Mouse (Mus musculus) forebrain, embryonic 15.5 days (tissue): ENCODE data around the gene Cpb2. TPM values are rescaled to one million over a fixed set of nuclear protein-coding genes. Genes with fewer than 3 reads are reported as not detected.
A peak's percentile ranks its signal among the peaks of the same experiment; 100 is the strongest.

ENCODE experiments used
- ATAC-seq: fragments of 200-750 bp; cut with Nextera tagmentation; replicated peaks from 2 replicates; pipeline ENCODE4 v1.8.0; 2017; ENCODE audit warnings: mild to moderate bottlenecking, moderate TSS enrichment, moderate library complexity
- H3K27ac ChIP-seq: fragments of 300-500 bp; sonication (generic); replicated peaks from 2 replicates; pipeline ENCODE4 v1.5.1; 2015; ENCODE audit warnings: mild to moderate bottlenecking, inconsistent platforms
- H3K27me3 ChIP-seq: fragments of 300-500 bp; sonication (generic); 2 replicates; pipeline ENCODE4 v1.6.1; 2015; ENCODE audit warnings: inconsistent platforms
- H3K36me3 ChIP-seq: fragments of 300-500 bp; sonication (generic); 2 replicates; pipeline ENCODE4 v1.6.1; 2015; ENCODE audit warnings: mild to moderate bottlenecking, inconsistent platforms
- H3K4me1 ChIP-seq: fragments of 300-500 bp; sonication (generic); 2 replicates; pipeline ENCODE4 v1.6.1; 2015; ENCODE audit warnings: inconsistent platforms
- H3K4me2 ChIP-seq: fragments of 300-500 bp; sonication (generic); replicated peaks from 2 replicates; pipeline ENCODE4 v1.6.1; 2015; ENCODE audit warnings: mild to moderate bottlenecking, inconsistent platforms
- H3K4me3 ChIP-seq: fragments of 300-500 bp; sonication (generic); 2 replicates; pipeline ENCODE4 v1.5.1; 2015; ENCODE audit warnings: mild to moderate bottlenecking, inconsistent platforms
- H3K9ac ChIP-seq: fragments of 300-500 bp; sonication (generic); replicated peaks from 2 replicates; pipeline ENCODE4 v1.6.1; 2015; ENCODE audit warnings: mild to moderate bottlenecking, inconsistent platforms
- H3K9me3 ChIP-seq: fragments of 300-500 bp; sonication (generic); 2 replicates; pipeline ENCODE4 v1.6.1; 2016; ENCODE audit warnings: inconsistent platforms
- WGBS: fragments of 180-500 bp; shearing (Covaris S2); methylation state at CpG from one replicate; pipeline ENCODE4 v1.1.7; 2015; ENCODE audit warnings: mixed read lengths; 5-methylcytosine and 5-hydroxymethylcytosine counted together
- polyA plus RNA-seq: library from polyadenylated mRNA; unstranded; fragments of >200 nt; fragmentation: Nextera tagmentation; extraction: Ambion mirVana; gene quantifications from 2 replicates; pipeline ENCODE4 v1.2.1, GENCODE M21; 2015

The Cpb2 gene
- polyA plus RNA-seq, result 0.23 TPM in 1 of 2 replicates, not detected in the other

DNA sequence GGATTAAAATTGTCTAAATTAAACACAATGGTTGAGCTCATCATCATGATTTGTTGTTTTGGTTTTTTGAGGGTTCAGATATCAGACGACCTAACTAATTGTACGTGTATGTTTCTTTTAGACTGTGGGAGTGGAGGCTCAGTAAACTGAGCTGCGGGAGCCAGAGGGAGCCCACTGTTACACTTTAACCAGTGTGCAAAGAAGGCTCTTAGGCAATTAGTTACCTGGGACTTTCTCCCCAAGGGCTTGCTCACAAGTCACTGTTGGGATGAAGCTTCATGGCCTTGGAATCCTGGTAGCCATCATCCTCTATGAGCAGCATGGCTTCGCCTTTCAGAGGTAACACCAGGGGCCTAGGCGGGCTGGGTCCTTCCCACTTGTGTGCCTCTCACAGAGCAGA lies at the start of gene Cpb2:
Gene Cpb2, plus strand, starts transcription at position 201 of the 400 bp plus-strand sequence.
- H3K27ac ChIP-seq, result no peak within 1 kb of the TSS
- H3K27me3 ChIP-seq, result no peaks in the 10 kb centered on the region
- H3K4me1 ChIP-seq, result peaks cover 23% of the 10 kb centered on the region
- no peak for ATAC-seq
- H3K9ac ChIP-seq, result no peak within 1 kb of the TSS
- no peak within 1 kb of the TSS for H3K4me2 ChIP-seq
- H3K36me3 ChIP-seq, result no peaks in the 10 kb centered on the region
- 92% methylated on average over 5 of the region's 5 CpGs for WGBS
- H3K9me3 ChIP-seq, result no peaks in the 10 kb centered on the region
- no peak within 1 kb of the TSS for H3K4me3 ChIP-seq

DNA sequence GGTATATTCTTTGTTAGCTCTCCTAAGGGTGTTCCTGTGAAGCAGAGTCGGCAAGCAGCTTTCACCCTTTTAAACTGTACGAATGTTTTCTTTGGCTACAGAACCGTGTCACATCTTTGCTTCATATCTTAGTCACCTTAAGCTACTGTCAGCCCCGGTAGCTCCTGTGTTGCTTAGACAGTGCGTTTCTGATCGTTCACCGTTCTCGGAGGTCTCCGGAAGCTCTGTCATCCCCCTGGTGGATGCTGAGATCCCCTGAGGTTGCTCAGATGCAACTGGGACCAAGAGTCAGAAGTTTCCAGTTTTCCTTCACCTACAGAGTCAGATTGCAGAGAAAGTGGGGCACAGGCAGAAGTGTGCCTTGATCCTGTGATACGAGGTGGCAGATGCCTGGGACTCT lies 49.7 kb upstream of the Cpb2 start:
- no peak overlapping the region for H3K4me3 ChIP-seq
- ATAC-seq, result no peak

DNA sequence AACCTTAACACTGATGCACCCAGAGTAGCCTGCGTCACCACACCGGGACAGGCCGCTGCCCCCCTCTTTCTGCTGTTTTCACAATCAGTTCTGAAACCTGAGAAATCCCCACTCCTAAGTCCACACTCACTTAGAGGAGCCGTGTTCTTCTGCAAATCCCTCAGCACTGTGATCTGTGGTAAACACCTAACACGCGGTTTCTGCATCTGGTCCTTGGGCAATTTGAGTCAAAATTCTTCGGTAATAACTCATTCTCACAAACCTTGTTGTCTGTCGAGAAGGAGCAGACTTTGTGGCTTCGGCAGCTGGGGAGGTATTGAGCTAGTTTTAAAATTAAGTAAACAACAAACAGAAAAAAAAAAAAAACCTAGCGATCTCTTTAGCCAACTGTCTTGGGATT lies 49.2 kb upstream of the Cpb2 start:
- H3K9ac ChIP-seq, result no peak overlapping the region
- no peak overlapping the region for H3K4me2 ChIP-seq
- no peaks in the 10 kb centered on the region for H3K36me3 ChIP-seq
- 91% methylated on average over 10 of the region's 10 CpGs for WGBS
- H3K4me1 ChIP-seq, result no peaks in the 10 kb centered on the region
- no peak for ATAC-seq
- no peaks in the 10 kb centered on the region for H3K9me3 ChIP-seq
- no peaks in the 10 kb centered on the region for H3K27me3 ChIP-seq
- no peak overlapping the region for H3K27ac ChIP-seq
- H3K4me3 ChIP-seq, result no peak overlapping the region

More for the DNA sequence above, 49.7 kb upstream of the Cpb2 start:
- WGBS, result 89% methylated on average over 10 of the region's 10 CpGs
- Histone ChIP-seq H3K4me2 (no peak overlapping the region), H3K4me1 (no peaks in the 10 kb centered on the region), H3K27me3 (no peaks in the 10 kb centered on the region), H3K36me3 (no peaks in the 10 kb centered on the region), H3K9ac (no peak overlapping the region), H3K27ac (no peak overlapping the region), H3K9me3 (no peaks in the 10 kb centered on the region)

DNA sequence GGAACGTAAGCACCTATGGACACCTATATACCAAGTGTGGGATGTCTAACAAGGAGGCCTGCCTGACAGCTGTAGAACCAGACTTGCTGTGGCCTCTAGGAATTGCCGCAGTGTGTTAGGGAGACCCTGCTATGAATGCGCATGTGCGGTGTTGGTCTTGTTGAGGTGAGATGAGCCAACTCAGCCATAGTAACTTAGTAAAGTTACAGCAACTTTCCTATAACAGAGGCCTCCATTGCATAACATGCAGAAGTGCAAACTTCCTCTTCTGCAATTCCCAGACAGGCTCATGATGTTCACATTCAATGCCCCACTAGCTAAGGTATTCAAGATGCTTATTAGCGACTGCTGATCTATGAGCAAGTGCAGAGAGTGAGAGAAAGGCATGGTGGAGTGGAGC lies 46.6 kb upstream of the Cpb2 start:
- Histone ChIP-seq H3K36me3 (no peaks in the 10 kb centered on the region), H3K4me1 (no peaks in the 10 kb centered on the region), H3K27me3 (no peaks in the 10 kb centered on the region), H3K9ac (no peak overlapping the region), H3K4me2 (no peak overlapping the region), H3K27ac (no peak overlapping the region), H3K9me3 (no peaks in the 10 kb centered on the region), H3K4me3 (no peak overlapping the region)
- 94% methylated on average over 5 of the region's 5 CpGs for WGBS
- ATAC-seq, result no peak

DNA sequence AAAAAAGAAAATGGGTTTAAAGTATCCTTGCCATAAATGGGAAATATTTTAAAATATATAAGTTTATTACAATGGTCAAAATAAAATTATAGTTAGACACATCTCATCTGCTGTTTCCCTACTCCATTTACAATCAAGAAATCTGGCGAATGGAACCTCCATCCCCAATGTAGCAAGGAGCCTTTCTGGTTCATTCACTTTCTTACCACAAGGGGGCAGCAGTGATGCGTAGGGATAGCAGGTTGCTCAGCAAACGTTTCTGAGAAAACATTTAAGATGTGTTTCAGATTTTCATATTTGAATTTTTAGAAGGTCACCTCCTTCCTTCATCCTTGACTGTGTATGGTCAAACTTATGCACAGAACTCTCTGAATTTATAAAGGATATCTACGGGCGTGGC lies 45.1 kb upstream of the Cpb2 start:
- H3K4me3 ChIP-seq, result no peak overlapping the region
- no peak overlapping the region for H3K27ac ChIP-seq
- H3K9ac ChIP-seq, result no peak overlapping the region
- no peaks in the 10 kb centered on the region for H3K36me3 ChIP-seq
- 41% methylated on average over 5 of the region's 5 CpGs for WGBS
- no peak overlapping the region for H3K4me2 ChIP-seq
- no peaks in the 10 kb centered on the region for H3K4me1 ChIP-seq
- no peak; the same call in 1 of the 2 replicates for ATAC-seq
- no peaks in the 10 kb centered on the region for H3K9me3 ChIP-seq
- no peaks in the 10 kb centered on the region for H3K27me3 ChIP-seq

DNA sequence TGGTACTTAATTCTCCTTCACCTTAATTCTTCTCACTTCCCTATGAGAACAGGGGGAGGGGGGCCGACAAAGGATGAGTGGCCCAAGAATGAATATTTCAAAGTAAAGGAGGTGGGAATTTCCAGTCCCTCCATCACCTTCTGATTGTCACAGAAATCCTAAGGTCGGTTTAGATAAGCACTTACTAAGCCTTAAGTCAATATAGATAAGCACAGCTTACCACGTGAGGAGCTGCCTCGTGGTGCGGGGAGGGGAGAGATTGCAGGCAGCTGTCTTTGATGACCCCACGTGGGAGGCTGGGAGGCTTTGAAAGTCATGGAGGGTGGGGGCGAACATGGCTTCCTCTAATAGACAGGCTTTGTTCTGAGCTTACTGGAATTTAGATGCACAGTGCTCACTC lies 44.4 kb upstream of the Cpb2 start:
- H3K4me3 ChIP-seq, result no peak overlapping the region
- ATAC-seq, result no peak

DNA sequence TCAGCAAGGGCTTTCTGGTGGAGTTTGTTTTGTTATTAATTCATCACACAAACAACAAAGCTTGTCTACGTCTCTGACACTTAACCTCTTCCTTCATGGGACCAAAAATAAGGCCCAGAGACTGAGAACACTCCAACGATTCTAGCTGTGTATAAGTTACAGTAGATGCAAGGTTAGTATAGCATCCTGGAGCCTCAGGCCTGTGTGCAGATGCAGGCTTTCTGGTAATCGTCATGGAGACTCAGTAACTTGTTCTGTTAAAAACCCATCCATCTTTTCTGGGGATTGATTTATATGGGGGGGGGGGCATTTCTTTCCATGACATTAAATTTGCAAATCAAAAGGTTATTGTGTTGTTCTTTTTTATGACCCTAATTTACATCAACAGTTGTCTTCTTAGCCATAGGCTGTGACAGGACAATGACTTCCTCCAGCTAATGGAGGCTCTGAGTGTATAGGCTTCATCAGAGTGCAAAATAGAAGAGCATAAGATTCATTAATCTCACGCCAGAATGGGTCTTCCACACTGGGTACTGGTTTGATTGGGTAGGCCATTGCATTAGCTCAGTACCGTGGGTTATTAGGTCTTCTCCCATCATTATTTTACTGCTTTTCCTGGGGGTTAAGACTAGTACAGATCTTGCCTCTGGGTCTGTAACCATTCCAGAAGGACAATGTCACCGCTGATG lies 36.6 kb upstream of the Cpb2 start:
- no peaks in the 10 kb centered on the region for H3K27me3 ChIP-seq
- no peaks in the 10 kb centered on the region for H3K36me3 ChIP-seq
- H3K9ac ChIP-seq, result no peak overlapping the region
- H3K4me1 ChIP-seq, result 0 out of 2 replicates have a peak, but pooled peaks cover 3% of the 10 kb centered on the region
- H3K4me2 ChIP-seq, result no peak overlapping the region
- WGBS, result 81% methylated on average over 6 of the region's 6 CpGs
- no peak for ATAC-seq
- H3K27ac ChIP-seq, result no peak overlapping the region
- no peak overlapping the region for H3K4me3 ChIP-seq
- no peaks in the 10 kb centered on the region for H3K9me3 ChIP-seq

More for the DNA sequence above, 44.4 kb upstream of the Cpb2 start:
- Histone ChIP-seq H3K36me3 (no peaks in the 10 kb centered on the region), H3K27ac (no peak overlapping the region), H3K27me3 (no peaks in the 10 kb centered on the region), H3K9ac (no peak overlapping the region), H3K4me2 (no peak overlapping the region), H3K4me1 (no peaks in the 10 kb centered on the region), H3K9me3 (no peaks in the 10 kb centered on the region)
- WGBS, result 67% methylated on average over 7 of the region's 7 CpGs

DNA sequence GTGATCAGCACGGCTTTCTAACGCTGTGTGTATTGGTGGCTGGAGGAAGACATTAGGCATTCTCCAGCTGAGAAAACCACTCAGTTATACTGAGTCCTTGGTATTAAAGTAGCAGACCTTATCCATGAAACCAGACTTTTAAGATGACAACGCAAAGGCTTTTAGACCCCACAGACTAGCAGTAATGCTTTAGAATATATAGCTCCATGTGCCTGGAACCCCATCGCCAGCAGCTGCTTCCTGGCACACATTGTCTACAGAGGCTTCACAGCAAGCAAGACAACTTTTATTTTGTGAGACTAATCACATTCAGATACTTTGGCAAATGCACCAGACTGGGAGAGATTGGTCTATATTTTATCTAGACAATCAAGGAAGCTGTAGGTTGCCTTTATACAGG lies 35.8 kb upstream of the Cpb2 start:
- H3K9ac ChIP-seq, result no peak overlapping the region
- H3K4me2 ChIP-seq, result no peak overlapping the region
- no peaks in the 10 kb centered on the region for H3K36me3 ChIP-seq
- 92% methylated on average over 4 of the region's 4 CpGs for WGBS
- no peak for ATAC-seq
- no peak overlapping the region for H3K4me3 ChIP-seq
- H3K27me3 ChIP-seq, result no peaks in the 10 kb centered on the region
- 0 out of 2 replicates have a peak, but pooled peaks cover 3% of the 10 kb centered on the region for H3K4me1 ChIP-seq
- no peak overlapping the region for H3K27ac ChIP-seq
- no peaks in the 10 kb centered on the region for H3K9me3 ChIP-seq

- no peak for ATAC-seq
- H3K4me1 ChIP-seq, result 0 out of 2 replicates have a peak, but pooled peaks cover 3% of the 10 kb centered on the region
- no peak overlapping the region for H3K9ac ChIP-seq
- no peak overlapping the region for H3K4me3 ChIP-seq
- no peaks in the 10 kb centered on the region for H3K36me3 ChIP-seq
- no peaks in the 10 kb centered on the region for H3K27me3 ChIP-seq
- H3K4me2 ChIP-seq, result no peak overlapping the region
- no peak overlapping the region for H3K27ac ChIP-seq
- WGBS, result 78% methylated on average over 6 of the region's 6 CpGs
- no peaks in the 10 kb centered on the region for H3K9me3 ChIP-seq
Measured at GRCm38 (mm10) chr14:75208572-75209151, 33.4 kb upstream of the Cpb2 start.

DNA sequence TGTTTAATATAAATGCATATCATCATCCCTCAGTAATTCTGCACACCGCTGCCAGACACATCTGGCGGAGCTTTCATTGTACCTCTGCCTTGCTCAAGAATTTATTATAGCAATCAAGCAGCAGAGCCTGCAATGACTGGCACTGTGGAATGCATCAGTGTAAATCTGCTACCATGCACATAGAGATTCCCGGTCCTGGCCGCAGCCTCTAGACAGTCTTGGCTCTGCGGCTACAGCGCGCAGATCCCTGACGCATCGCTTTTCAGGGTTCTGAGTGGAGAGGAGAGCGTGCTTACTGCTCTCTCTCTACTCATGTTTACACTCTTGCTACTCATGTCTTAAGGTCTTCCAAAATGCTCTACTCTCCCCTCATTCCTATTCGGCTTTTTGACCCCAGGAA lies 28.3 kb upstream of the Cpb2 start:
- no peak overlapping the region for H3K4me2 ChIP-seq
- no peaks in the 10 kb centered on the region for H3K36me3 ChIP-seq
- 0 out of 2 replicates have a peak, but pooled peaks cover 2% of the 10 kb centered on the region for H3K4me1 ChIP-seq
- no peaks in the 10 kb centered on the region for H3K9me3 ChIP-seq
- ATAC-seq, result no peak
- WGBS, result 82% methylated on average over 11 of the region's 11 CpGs
- H3K27ac ChIP-seq, result 0 out of 2 replicates have a peak overlapping the region, but pooled peaks have one; percentile 20
- H3K4me3 ChIP-seq, result no peak overlapping the region
- no peaks in the 10 kb centered on the region for H3K27me3 ChIP-seq
- H3K9ac ChIP-seq, result no peak overlapping the region

DNA sequence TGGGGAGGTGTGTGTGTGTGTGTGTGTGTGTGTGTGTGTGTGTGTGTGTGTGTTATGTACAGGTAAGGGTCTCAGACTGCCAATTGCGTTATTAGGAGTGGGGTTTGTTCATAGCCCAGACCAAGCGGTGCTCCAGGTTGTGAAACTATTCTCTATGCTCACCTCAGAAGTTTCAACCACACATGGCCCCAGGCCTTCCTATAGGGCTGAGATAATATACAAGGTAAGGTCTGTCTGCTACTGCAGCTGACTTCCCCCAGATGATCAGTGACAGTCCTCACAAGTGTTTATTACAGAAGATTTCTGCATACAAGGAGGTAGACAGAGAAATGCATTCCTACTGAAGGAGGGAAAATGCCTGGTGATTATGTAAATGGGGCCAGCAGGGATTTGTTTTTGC lies 23.2 kb upstream of the Cpb2 start:
- peak; percentile 53 for ATAC-seq

DNA sequence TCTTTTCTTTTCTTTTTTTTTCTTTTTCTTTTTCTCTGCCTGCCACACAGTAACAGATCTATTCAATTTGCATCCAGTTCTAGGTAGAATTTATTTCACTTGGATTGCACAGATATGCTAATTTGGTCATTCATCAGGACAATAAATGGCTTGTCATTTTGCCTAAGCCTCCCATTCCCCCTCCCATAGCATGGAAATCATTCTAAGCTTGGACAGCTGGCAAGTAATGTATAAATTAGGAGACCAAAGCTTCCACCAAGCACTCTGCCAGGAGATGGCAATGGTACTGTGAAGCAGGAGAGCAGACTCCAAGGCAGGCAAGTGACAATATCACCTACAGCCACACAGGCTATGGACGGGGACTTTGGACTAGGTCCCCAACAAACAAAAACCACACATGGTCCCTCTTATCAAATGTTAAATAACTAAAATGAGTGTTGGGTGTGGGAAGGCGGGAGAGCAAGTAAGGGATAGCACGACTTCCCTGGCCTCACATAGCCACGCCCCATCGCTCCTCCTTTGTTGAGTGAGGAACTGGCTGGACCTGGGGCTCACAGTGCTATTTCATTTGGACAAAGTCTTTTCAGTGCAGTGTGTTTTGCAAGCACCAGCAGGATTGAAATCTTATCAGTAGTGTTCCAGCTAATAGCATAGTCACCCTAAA lies 22.7 kb upstream of the Cpb2 start:
- Histone ChIP-seq H3K9me3 (no peaks in the 10 kb centered on the region), H3K27ac (peak overlapping the region; percentile 74), H3K4me3 (no peak overlapping the region), H3K36me3 (no peaks in the 10 kb centered on the region), H3K9ac (no peak overlapping the region), H3K4me1 (peaks cover 11% of the 10 kb centered on the region), H3K4me2 (no peak overlapping the region), H3K27me3 (no peaks in the 10 kb centered on the region)
- peak; percentile 94 for ATAC-seq
- 38% methylated on average over 5 of the region's 5 CpGs for WGBS

More for the DNA sequence above, 23.2 kb upstream of the Cpb2 start:
- Histone ChIP-seq H3K4me1 (peaks cover 11% of the 10 kb centered on the region), H3K9me3 (no peaks in the 10 kb centered on the region), H3K27ac (peak overlapping the region; percentile 74), H3K27me3 (no peaks in the 10 kb centered on the region), H3K9ac (no peak overlapping the region), H3K4me3 (no peak overlapping the region), H3K4me2 (no peak overlapping the region), H3K36me3 (no peaks in the 10 kb centered on the region)
- WGBS, result 79% methylated on average over 2 of the region's 2 CpGs
